Mouse (Mus musculus) midbrain, embryonic 13.5 days (tissue): ENCODE results near the gene Rhof. TPM values are rescaled to one million over a fixed set of nuclear protein-coding genes. Genes with fewer than 3 reads are reported as not detected.
"Not testable (repeated sequence)": the region's sequence is repeated elsewhere in the genome, so short reads cannot be mapped to it uniquely, and the experiment has no call there.

ENCODE experiments used
- ATAC-seq: fragments of 200-750 bp; cut with Nextera tagmentation; 2 replicates; pipeline ENCODE4 v1.8.0; 2017; ENCODE audit warnings: mild to moderate bottlenecking, moderate TSS enrichment, moderate library complexity
- H3K27ac ChIP-seq: fragments of 300-500 bp; sonication (generic); 2 replicates; pipeline ENCODE4 v1.5.1; 2015; ENCODE audit warnings: inconsistent platforms, mild to moderate bottlenecking, moderate library complexity
- H3K27me3 ChIP-seq: fragments of 300-500 bp; sonication (generic); 2 replicates; pipeline ENCODE4 v1.6.1; 2015; ENCODE audit warnings: mild to moderate bottlenecking, inconsistent platforms
- H3K36me3 ChIP-seq: fragments of 300-500 bp; sonication (generic); 2 replicates; pipeline ENCODE4 v1.6.1; 2015; ENCODE audit warnings: mild to moderate bottlenecking, inconsistent platforms
- H3K4me1 ChIP-seq: fragments of 300-500 bp; sonication (generic); replicated peaks from 2 replicates; pipeline ENCODE4 v1.6.1; 2015; ENCODE audit warnings: inconsistent platforms
- H3K4me2 ChIP-seq: fragments of 300-500 bp; sonication (generic); replicated peaks from 2 replicates; pipeline ENCODE4 v1.6.1; 2015; ENCODE audit warnings: moderate library complexity, mild to moderate bottlenecking, inconsistent platforms
- H3K4me3 ChIP-seq: fragments of 300-500 bp; sonication (generic); replicated peaks from 2 replicates; pipeline ENCODE4 v1.5.1; 2015; ENCODE audit warnings: mild to moderate bottlenecking, inconsistent platforms
- H3K9ac ChIP-seq: fragments of 300-500 bp; sonication (generic); replicated peaks from 2 replicates; pipeline ENCODE4 v1.6.1; 2015; ENCODE audit warnings: mild to moderate bottlenecking, inconsistent platforms
- H3K9me3 ChIP-seq: fragments of 300-500 bp; sonication (generic); 2 replicates; pipeline ENCODE4 v1.6.1; 2016; ENCODE audit warnings: mild to moderate bottlenecking, inconsistent platforms
- WGBS: fragments of 180-500 bp; shearing (Covaris S2); methylation state at CpG from one replicate; pipeline ENCODE4 v1.1.7; 2015; 5-methylcytosine and 5-hydroxymethylcytosine counted together
- polyA plus RNA-seq: library from polyadenylated mRNA; unstranded; fragments of >200 nt; fragmentation: Nextera tagmentation; extraction: Ambion mirVana; gene quantifications from 2 replicates; pipeline ENCODE4 v1.2.1, GENCODE M21; 2015

The Rhof gene
- polyA plus RNA-seq, 1 experiment from 2014 or later, result 3.3 TPM

DNA sequence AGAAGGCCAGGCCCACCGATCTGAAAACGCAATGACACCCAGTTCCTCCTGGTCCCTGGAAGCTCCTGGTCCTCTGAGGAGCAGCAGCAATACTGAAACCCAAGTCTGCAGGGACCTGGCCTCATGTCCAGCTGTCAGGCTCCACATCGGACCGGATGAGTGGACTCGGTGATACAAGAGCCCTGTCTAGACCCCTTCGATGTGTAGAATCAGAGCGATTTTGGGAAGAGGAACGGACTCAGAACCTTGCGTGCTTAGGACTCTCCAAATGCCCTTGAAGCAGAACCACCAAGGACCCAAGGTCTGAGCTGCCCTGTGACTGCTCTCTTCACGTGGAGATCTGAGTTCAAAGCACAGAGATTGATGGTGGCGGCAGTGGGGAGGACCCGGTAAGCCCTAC is 64.4 kb downstream of the Rhof start, which contains the start of gene Tmem120b:
Gene Tmem120b (plus strand): TSS at position 301 of the 400 bp plus-strand sequence.
- 89% methylated on average over 12 of the region's 12 CpGs for WGBS
- H3K9ac ChIP-seq, result no peak within 1 kb of the TSS
- H3K27me3 ChIP-seq, result no peaks in the 10 kb centered on the region
- no peaks in the 10 kb centered on the region for H3K9me3 ChIP-seq
- H3K27ac ChIP-seq, result no peak within 1 kb of the TSS
- no peak for ATAC-seq
- H3K4me2 ChIP-seq, result no peak within 1 kb of the TSS
- H3K4me1 ChIP-seq, result no peaks in the 10 kb centered on the region
- H3K4me3 ChIP-seq, result no peak within 1 kb of the TSS
- no peaks in the 10 kb centered on the region for H3K36me3 ChIP-seq

DNA sequence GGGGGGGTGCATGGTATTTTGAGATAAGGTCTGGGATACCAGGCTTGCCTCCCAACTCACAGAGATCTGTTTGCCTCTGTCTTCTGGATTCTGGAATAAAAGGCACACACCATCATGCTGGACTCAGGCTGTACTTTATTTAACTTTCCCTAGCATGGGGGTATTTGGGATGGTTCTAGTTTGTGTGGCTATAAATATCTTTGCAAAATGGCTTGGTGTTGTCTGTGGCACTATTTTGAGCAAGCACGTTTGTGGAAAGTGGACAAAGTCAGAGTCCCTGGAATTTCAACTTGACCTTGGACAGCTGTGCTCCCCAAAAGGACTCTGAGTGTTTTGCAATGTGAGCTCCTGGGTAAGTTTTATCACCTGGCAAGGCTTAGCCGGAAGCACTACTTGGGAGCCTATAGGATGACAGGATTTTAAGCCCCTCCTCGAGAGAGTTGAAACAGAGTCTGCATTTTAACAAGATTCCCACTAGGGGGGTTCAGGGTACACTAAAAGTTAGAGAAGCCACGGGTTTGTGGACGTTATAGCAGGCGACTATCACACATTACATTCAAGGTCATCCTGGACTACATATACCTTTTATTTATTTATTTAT is 65.0 kb downstream of the Rhof start:
- no peak for ATAC-seq
- 37% methylated on average over 6 of the region's 6 CpGs for WGBS

DNA sequence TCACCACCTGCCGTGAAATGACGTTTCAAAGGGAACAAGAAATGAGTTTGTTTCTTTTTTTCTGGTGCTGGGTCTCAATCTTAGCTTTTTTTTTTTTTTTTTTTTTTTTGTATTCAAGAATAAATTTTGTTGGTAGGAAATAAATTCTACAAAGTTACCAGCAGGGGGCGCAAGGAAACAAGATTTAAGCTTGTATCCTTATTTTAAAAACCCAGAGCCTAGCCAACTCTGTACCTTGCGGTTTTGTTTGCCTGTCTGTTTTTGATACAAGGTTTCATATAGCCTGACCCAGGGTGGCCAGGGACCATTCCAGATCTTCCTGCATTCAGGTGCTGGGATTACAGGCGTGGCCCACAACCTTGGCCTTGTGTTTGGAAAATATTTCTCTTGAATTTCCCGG is 68.3 kb downstream of the Rhof start:
- Histone ChIP-seq H3K27me3 (no peaks in the 10 kb centered on the region), H3K9me3 (no peaks in the 10 kb centered on the region), H3K4me2 (no peak overlapping the region), H3K4me1 (no peaks in the 10 kb centered on the region), H3K9ac (no peak overlapping the region), H3K27ac (no peak overlapping the region), H3K36me3 (no peaks in the 10 kb centered on the region), H3K4me3 (no peak overlapping the region)
- ATAC-seq, result no peak
- 28% methylated on average over 6 of the region's 6 CpGs for WGBS

More for the DNA sequence above, 65.0 kb downstream of the Rhof start:
- Histone ChIP-seq H3K4me3 (no peak overlapping the region), H3K4me2 (no peak overlapping the region), H3K9me3 (no peaks in the 10 kb centered on the region), H3K4me1 (no peaks in the 10 kb centered on the region), H3K27me3 (no peaks in the 10 kb centered on the region), H3K27ac (no peak overlapping the region), H3K36me3 (no peaks in the 10 kb centered on the region), H3K9ac (no peak overlapping the region)

DNA sequence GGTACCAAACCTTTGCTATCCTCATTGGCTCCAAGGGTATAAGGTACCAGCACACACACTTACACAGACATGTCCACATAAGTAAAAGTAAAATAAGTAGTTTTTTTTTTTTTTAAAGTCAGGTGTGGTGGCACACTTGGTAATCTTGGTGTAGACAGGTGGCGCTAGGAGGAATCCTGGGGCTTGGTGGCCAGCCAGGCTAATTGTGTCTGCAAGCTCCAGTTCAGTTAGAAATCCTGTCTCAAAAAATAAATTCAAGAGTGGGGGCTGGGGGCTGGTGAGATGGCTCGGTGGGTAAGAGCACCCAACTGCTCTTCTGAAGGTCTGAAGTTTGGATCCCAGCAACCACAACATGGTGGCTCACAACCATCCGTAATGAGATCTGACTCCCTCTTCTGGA is 69.4 kb downstream of the Rhof start:
- Histone ChIP-seq H3K4me1 (no peaks in the 10 kb centered on the region), H3K27me3 (no peaks in the 10 kb centered on the region), H3K4me3 (no peak overlapping the region), H3K27ac (no peak overlapping the region), H3K36me3 (no peaks in the 10 kb centered on the region), H3K9me3 (no peaks in the 10 kb centered on the region), H3K9ac (no peak overlapping the region), H3K4me2 (no peak overlapping the region)
- ATAC-seq, result no peak
- WGBS, result 92% methylated on average over 3 of the region's 3 CpGs

DNA sequence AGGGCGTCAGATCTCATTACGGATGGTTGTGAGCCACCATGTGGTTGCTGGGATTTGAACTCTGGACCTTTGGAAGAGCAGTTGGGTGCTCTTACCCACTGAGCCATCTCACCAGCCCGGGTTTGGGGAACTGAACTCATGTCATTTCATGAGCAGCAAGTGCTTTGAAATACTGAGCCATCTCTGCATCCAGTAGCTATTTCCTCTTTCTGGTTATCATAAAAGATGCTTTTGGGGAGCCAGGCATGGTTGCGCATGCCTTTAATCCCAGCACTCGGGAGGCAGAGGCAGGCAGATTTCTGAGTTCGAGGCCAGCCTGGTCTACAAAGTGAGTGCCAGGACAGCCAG is 71.1 kb downstream of the Rhof start:
- not testable (repeated sequence) for ATAC-seq, H3K9me3 ChIP-seq, H3K27ac ChIP-seq, H3K27me3 ChIP-seq, H3K4me2 ChIP-seq, H3K9ac ChIP-seq, H3K36me3 ChIP-seq, H3K4me3 ChIP-seq, H3K4me1 ChIP-seq
- WGBS, result 81% methylated on average over 6 of the region's 6 CpGs

DNA sequence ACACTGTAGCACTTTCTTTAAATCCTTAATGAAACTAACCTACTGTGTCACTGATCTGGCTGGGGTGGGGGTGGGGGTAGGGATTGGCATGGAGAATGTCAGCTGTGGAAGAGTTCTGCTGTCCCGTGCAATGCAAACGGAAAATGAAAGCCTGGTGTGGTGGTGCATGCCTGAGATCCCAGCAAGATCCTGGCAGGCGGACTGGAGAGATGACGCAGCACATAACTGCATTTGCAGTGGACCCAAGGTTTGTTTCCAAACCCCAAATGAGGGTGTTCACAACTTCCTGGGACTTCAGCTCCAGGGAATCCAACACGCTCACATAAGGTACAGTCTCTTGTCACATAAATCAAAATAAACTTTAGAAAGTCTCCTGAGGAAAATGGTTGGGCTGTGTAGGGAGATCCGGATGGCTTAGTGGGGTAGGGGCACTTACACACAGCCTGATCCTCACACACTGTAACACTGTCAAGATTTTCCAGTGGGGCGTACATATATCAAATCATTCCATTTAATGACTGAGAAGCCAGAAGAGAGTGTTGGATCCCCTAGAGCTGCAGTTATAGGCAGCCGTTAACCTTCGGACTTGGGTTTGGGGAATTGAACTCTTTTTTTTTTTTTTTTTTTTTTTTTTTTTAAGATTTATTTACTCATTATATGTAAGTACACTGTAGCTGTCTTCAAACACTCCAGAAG is 71.6 kb downstream of the Rhof start:
- H3K9me3 ChIP-seq, result no peaks in the 10 kb centered on the region
- no peaks in the 10 kb centered on the region for H3K27me3 ChIP-seq
- H3K9ac ChIP-seq, result no peak overlapping the region
- H3K4me2 ChIP-seq, result no peak overlapping the region
- no peak overlapping the region for H3K4me3 ChIP-seq
- H3K4me1 ChIP-seq, result no peaks in the 10 kb centered on the region
- no peaks in the 10 kb centered on the region for H3K36me3 ChIP-seq
- no peak overlapping the region for H3K27ac ChIP-seq
- 85% methylated on average over 9 of the region's 9 CpGs for WGBS
- ATAC-seq, result no peak

DNA sequence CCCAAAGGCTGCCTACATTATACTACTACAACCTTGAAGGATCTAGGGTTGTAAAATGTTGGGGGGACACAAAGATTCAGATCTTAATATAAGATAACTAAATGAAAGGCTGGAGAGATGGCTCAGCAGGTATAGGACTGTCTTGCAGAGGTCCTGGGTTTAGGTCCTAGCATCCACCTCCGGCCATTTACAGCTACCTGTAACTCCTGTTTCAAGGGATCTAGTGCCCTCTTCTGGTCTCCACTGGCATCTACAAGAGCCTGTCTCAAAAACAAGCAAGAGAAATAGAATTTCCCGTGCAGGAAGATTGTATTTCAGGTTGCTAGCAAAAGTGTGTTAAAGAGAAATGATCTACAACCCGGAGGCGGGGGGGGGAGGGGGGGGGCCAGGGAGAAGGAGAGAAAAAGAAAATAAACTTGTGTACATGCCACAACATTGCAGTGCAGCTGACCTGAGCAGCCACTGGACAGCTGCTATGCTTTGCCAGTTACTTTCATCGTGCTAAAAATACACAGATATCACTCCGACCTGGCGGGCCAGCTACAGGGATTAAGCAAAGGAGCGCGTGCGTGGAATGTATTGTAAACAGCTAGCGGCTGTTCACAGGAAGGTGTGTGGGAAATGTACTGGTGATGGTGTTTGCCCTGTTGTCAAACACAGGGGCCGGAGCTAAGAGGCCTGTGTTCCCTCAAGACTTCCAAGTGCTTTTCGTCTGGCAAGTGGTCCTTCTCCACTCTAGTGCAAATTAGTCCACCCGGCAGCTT is 72.6 kb downstream of the Rhof start:
- ATAC-seq, result no peak
- Histone ChIP-seq H3K4me1 (no peaks in the 10 kb centered on the region), H3K27ac (no peak overlapping the region), H3K9me3 (no peaks in the 10 kb centered on the region), H3K36me3 (no peaks in the 10 kb centered on the region), H3K27me3 (no peaks in the 10 kb centered on the region), H3K4me2 (no peak overlapping the region), H3K4me3 (no peak overlapping the region), H3K9ac (no peak overlapping the region)
- 46% methylated on average over 14 of the region's 14 CpGs for WGBS

DNA sequence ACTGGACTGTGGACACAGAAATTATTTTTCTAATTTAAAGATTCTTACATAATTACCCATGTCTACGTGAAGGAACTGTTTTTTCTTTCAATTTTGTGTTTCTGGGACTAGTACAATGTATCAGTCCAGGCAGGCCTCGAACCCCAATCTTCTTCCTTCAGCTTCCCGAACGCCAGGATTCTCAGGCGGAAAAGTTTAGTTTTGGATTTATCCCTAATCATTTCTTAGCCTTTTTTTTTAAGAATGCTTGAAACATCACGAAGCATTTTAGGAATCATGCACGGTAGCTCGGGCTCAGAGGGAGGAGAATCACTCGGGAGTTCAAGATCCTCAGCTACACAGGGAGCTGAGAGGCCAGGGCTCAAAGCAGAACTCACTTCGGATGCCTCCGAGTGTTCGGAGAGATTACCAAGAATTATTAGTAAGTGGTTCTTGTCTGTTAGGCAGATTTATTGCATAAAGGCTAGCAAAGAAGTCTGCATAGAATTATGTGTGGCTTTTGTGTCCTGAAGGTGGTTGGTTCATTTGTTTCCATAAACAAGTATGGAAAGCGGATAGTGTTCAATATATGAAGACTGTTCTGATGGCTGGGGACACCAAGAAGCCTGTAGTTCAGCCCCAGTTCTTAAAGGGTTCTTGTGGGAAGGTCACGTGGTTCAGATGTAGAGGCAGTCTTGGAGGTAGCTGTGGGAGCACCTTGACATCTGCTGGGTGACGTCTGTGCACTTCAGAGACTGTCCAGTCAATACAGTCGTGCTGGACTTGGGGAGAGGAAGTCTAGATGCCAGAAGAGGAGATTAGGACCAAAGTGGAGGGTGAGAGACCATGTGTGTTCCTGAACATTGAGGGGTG is 74.0 kb downstream of the Rhof start:
- peak; percentile 41; the same call in 1 of the 2 replicates for ATAC-seq
- Histone ChIP-seq H3K4me1 (no peaks in the 10 kb centered on the region), H3K27me3 (no peaks in the 10 kb centered on the region), H3K9ac (peak overlapping the region; percentile 40), H3K4me3 (peak overlapping the region; percentile 42), H3K27ac (peak overlapping the region; percentile 62; the same call in 1 of the 2 replicates), H3K4me2 (peak overlapping the region; percentile 49), H3K9me3 (no peaks in the 10 kb centered on the region), H3K36me3 (no peaks in the 10 kb centered on the region)
- WGBS, result 47% methylated on average over 16 of the region's 16 CpGs

DNA sequence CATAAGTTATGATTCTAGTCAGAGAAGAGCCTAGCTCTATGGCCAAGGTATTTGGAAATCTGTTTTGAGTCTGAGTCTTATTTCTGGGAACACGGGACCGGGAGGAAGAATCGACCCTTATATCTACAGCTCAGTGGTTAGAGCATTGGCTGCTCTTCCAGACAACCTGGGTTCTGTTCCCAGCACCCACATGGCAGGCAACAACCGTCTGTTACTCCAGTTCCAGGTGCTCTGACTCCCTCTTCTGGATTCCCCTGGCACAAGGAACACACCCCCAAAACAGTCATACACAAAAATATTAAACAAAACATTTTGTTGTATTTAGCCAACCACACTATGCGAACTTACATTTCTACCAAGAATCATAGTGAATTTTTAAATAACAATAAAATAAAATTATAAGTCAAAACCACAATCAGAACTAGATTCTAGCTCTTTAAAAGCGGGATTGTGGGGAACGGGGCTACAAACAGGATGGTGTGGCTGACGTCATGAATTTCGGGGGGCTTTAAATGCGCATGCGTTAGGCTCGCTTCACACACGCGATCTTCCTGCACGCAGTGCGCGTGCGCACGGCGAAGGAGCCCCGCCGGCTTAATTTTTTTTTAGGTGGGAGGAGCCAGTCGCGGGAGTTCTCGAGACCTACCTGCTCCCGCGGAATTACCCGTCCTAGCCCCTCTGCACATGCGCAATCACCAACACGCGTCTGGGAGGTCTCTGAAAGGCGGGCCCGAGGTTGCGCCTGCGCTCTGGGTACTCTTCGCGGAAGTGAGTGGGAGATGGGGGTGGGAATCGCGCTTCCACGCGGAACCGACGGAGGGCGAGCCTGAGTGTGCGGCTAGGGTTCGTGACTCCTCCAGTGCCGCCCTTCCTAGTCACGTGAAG is 74.9 kb downstream of the Rhof start:
- Histone ChIP-seq H3K36me3 (no peaks in the 10 kb centered on the region), H3K4me3 (peak overlapping the region; percentile 42), H3K4me2 (peak overlapping the region; percentile 49), H3K9ac (peak overlapping the region; percentile 40), H3K27me3 (no peaks in the 10 kb centered on the region), H3K4me1 (no peaks in the 10 kb centered on the region), H3K9me3 (no peaks in the 10 kb centered on the region), H3K27ac (0 out of 2 replicates have a peak overlapping the region, but pooled peaks have one; percentile 68)
- 8% methylated on average over 48 of the region's 48 CpGs for WGBS
- ATAC-seq, result peak; percentile 94
